Mouse (Mus musculus): ENCODE results near the gene Fxyd6. TPM values are rescaled to one million over a fixed set of nuclear protein-coding genes. Genes with fewer than 3 reads are reported as not detected.

Fxyd6 gene
- total RNA-seq, 2 experiments from 2014 or later = 81.1 to 111 TPM

GRCm38 (mm10) chr9:45444251-45444798 is 74.3 kb downstream of the Fxyd6 start:
- DNase-seq (ENCODE audit: low spot score in 2 of 2) = no peak

Other genes with a start within 250 kb of the Fxyd6 start
- 10 to 100 TPM; 12.9 to 15.5 TPM for gene Scn4b, start 231.8 kb upstream of the Fxyd6 start, total RNA-seq (2021)
- under 1 TPM; 0.22 to 0.81 TPM for gene BC049352, start 188.2 kb upstream of the Fxyd6 start, total RNA-seq (2021)
- not detected for gene Tmprss4, start 166.1 kb upstream of the Fxyd6 start, total RNA-seq (2021)
- 1 to 10 TPM; 2.4 to 2.8 TPM for gene Il10ra, start 101.0 kb upstream of the Fxyd6 start, total RNA-seq (2021)
- not detected for gene Tmprss13, start 51.1 kb upstream of the Fxyd6 start, total RNA-seq (2021)
- 1 to 10 TPM; 7.8 to 8.0 TPM for gene Fxyd2, start 29.5 kb downstream of the Fxyd6 start, total RNA-seq (2021)
- gene Dscaml1, start 56.4 kb downstream of the Fxyd6 start, total RNA-seq (2021) = 10 to 100 TPM; 81.6 to 85.3 TPM

Data from layer of hippocampus, adult 18-20 months (tissue).